Mouse (Mus musculus) stomach, postnatal 0 days (tissue): Measurements from ENCODE around the gene Timp4. TPM values are rescaled to one million over a fixed set of nuclear protein-coding genes. Genes with fewer than 3 reads are reported as not detected.

Experiments
- ATAC-seq: fragments of 200-750 bp; cut with Nextera tagmentation; 2 replicates; pipeline ENCODE4 v1.8.0; 2017; ENCODE audit not compliant: low FRiP score, low TSS enrichment
- DNase-seq: peaks from one replicate; pipeline ENCODE4 v3.0.0-alpha.2; 2016; ENCODE audit warnings: low spot score
- H3K27ac ChIP-seq: fragments of 300-500 bp; sonication (generic); replicated peaks from 2 replicates; pipeline ENCODE4 v1.5.1; 2014; ENCODE audit warnings: mild to moderate bottlenecking, control low read depth
- H3K27me3 ChIP-seq: fragments of 300-500 bp; sonication (generic); 2 replicates; pipeline ENCODE4 v1.6.1; 2014; ENCODE audit warnings: low read length; ENCODE audit not compliant: control insufficient read depth, insufficient read depth
- H3K36me3 ChIP-seq: fragments of 300-500 bp; sonication (generic); 2 replicates; pipeline ENCODE4 v1.6.1; 2014; ENCODE audit warnings: low read length, mixed read lengths; ENCODE audit not compliant: control insufficient read depth, insufficient read depth
- H3K4me1 ChIP-seq: fragments of 300-500 bp; sonication (generic); replicated peaks from 2 replicates; pipeline ENCODE4 v1.6.1; 2014; ENCODE audit warnings: antibody characterized with exemption; ENCODE audit not compliant: control insufficient read depth, insufficient read depth
- H3K4me2 ChIP-seq: fragments of 300-500 bp; sonication (generic); replicated peaks from 2 replicates; pipeline ENCODE4 v1.6.1; 2014; ENCODE audit warnings: low read depth, mild to moderate bottlenecking, control low read depth, moderate library complexity
- H3K4me3 ChIP-seq: fragments of 300-500 bp; sonication (generic); 2 replicates; pipeline ENCODE4 v1.5.1; 2014; ENCODE audit warnings: low read depth, low read length, control low read depth
- H3K9ac ChIP-seq: fragments of 300-500 bp; sonication (generic); 2 replicates; pipeline ENCODE4 v1.6.1; 2014; ENCODE audit warnings: mild to moderate bottlenecking, low read length, control low read depth, mixed read lengths
- H3K9me3 ChIP-seq: fragments of 300-500 bp; sonication (generic); 2 replicates; pipeline ENCODE4 v1.6.1; 2016; ENCODE audit warnings: low read length; ENCODE audit not compliant: control insufficient read depth
- CTCF ChIP-seq: IDR thresholded peaks from 2 replicates; pipeline ENCODE4 v1.5.1; 2016; ENCODE audit warnings: antibody characterized with exemption, low read depth, mild to moderate bottlenecking, moderate library complexity
- EP300 ChIP-seq: optimal IDR thresholded peaks from 2 replicates; pipeline ENCODE3; 2016; ENCODE audit warnings: antibody characterized with exemption
- WGBS: fragments of 180-500 bp; shearing (Covaris S2); extraction: QIAGEN DNeasy Blood & Tissue Kit; methylation state at CpG from one replicate; pipeline ENCODE4 v1.1.7; 2014; 5-methylcytosine and 5-hydroxymethylcytosine counted together
- polyA plus RNA-seq: library from polyadenylated mRNA; unstranded; fragments of >200 nt; fragmentation: Nextera tagmentation; extraction: Ambion mirVana; gene quantifications from 2 replicates; pipeline ENCODE4 v1.2.1, GENCODE M21; 2015

Timp4 gene
- polyA plus RNA-seq, 1 experiment from 2014 or later = 1.0 TPM

GRCm38 (mm10) chr6:115288223-115288622, 36.2 kb upstream of the Timp4 start:
- no peaks in the 10 kb centered on the region for H3K36me3 ChIP-seq
- H3K9me3 ChIP-seq = no peaks in the 10 kb centered on the region
- ATAC-seq (no peak), DNase-seq (no peak)
- H3K4me3 ChIP-seq = no peak overlapping the region
- H3K4me2 ChIP-seq = no peak overlapping the region
- no peak for TF ChIP-seq CTCF
- TF ChIP-seq EP300 = no peak
- no peaks in the 10 kb centered on the region for H3K27me3 ChIP-seq
- 89% methylated on average over 3 of the region's 3 CpGs for WGBS
- H3K4me1 ChIP-seq = no peaks in the 10 kb centered on the region
- H3K9ac ChIP-seq = no peak overlapping the region
- no peak overlapping the region for H3K27ac ChIP-seq

- Histone ChIP-seq H3K36me3 (no peaks in the 10 kb centered on the region), H3K27me3 (no peaks in the 10 kb centered on the region), H3K9me3 (no peaks in the 10 kb centered on the region), H3K9ac (no peak overlapping the region), H3K4me3 (no peak overlapping the region), H3K4me1 (no peaks in the 10 kb centered on the region), H3K4me2 (no peak overlapping the region), H3K27ac (no peak overlapping the region)
- no peak for TF ChIP-seq EP300
- no peak for TF ChIP-seq CTCF
- no peak for DNase-seq
- no peak for ATAC-seq
- WGBS = 68% methylated on average over 6 of the region's 6 CpGs
Measured at GRCm38 (mm10) chr6:115286441-115286840, 34.4 kb upstream of the Timp4 start.

GRCm38 (mm10) chr6:115284153-115284552, 32.1 kb upstream of the Timp4 start:
- WGBS = 56% methylated on average over 2 of the region's 2 CpGs
- Histone ChIP-seq H3K4me3 (no peak overlapping the region), H3K36me3 (no peaks in the 10 kb centered on the region), H3K4me1 (no peaks in the 10 kb centered on the region), H3K27ac (no peak overlapping the region), H3K9ac (no peak overlapping the region), H3K9me3 (no peaks in the 10 kb centered on the region), H3K4me2 (no peak overlapping the region), H3K27me3 (no peaks in the 10 kb centered on the region)
- ATAC-seq (no peak), DNase-seq (peak; percentile 11)
- TF ChIP-seq EP300 = no peak
- no peak for TF ChIP-seq CTCF

GRCm38 (mm10) chr6:115279639-115280038, 27.6 kb upstream of the Timp4 start:
- peak; percentile 9 for DNase-seq
- Histone ChIP-seq H3K4me2 (no peak overlapping the region), H3K9me3 (no peaks in the 10 kb centered on the region), H3K9ac (no peak overlapping the region), H3K27ac (no peak overlapping the region), H3K4me1 (no peaks in the 10 kb centered on the region), H3K27me3 (no peaks in the 10 kb centered on the region), H3K4me3 (no peak overlapping the region), H3K36me3 (no peaks in the 10 kb centered on the region)
- 54% methylated on average over 2 of the region's 2 CpGs for WGBS
- TF ChIP-seq EP300 (no peak), CTCF (no peak)
- no peak for ATAC-seq

- WGBS = 65% methylated on average over 8 of the region's 8 CpGs
- ATAC-seq = no peak
Measured at GRCm38 (mm10) chr6:115278086-115278485, 26.1 kb upstream of the Timp4 start.

DNA sequence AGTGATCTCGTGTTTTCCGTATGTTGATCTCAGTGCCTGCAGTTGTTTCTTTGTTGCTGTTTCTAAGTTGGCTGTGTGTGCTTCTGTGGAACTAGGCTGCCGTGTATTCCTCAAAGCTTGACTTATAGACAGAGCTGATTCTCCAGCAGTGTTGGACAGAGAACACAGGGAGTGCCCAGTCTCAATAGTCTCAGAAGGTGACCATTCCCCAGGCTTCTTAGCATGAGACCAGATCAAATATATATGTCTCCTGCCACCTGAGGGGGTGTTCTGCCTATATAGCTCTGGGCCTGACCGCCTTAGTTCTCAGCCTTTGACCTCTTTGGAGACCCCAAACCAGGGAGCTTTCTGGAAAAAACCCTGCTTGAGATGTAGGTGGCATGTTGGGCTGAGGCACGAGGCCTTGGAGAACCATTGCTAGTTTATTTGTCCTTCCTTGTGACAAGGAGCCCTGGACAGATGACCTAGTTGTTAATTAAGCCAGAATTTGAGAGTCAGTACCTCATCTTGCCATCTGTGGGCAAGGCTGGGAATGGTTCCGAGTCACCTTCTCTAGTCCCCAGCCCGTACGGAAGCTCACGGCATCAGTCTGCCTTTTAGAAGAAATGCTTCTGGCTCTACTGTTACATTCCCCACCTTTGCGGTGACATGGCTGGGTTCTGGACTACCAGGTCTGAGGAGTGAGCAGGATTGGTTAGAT, 23.3 kb upstream of the Timp4 start:
- TF ChIP-seq CTCF (no peak), EP300 (no peak)
- DNase-seq (no peak), ATAC-seq (no peak)
- no peak overlapping the region for H3K4me3 ChIP-seq
- H3K27me3 ChIP-seq = no peaks in the 10 kb centered on the region
- H3K9ac ChIP-seq = no peak overlapping the region
- no peaks in the 10 kb centered on the region for H3K4me1 ChIP-seq
- H3K4me2 ChIP-seq = no peak overlapping the region
- WGBS = 90% methylated on average over 10 of the region's 10 CpGs
- no peaks in the 10 kb centered on the region for H3K9me3 ChIP-seq
- H3K27ac ChIP-seq = no peak overlapping the region
- H3K36me3 ChIP-seq = no peaks in the 10 kb centered on the region

More at GRCm38 (mm10) chr6:115278086-115278485, 26.1 kb upstream of the Timp4 start:
- H3K9ac ChIP-seq = no peak overlapping the region
- TF ChIP-seq CTCF (no peak), EP300 (no peak)
- no peaks in the 10 kb centered on the region for H3K4me1 ChIP-seq
- DNase-seq = peak; percentile 12
- no peaks in the 10 kb centered on the region for H3K9me3 ChIP-seq
- H3K4me2 ChIP-seq = no peak overlapping the region
- H3K36me3 ChIP-seq = no peaks in the 10 kb centered on the region
- no peak overlapping the region for H3K27ac ChIP-seq
- H3K27me3 ChIP-seq = no peaks in the 10 kb centered on the region
- no peak overlapping the region for H3K4me3 ChIP-seq
